Mouse (Mus musculus) CH12.LX (cell line): ENCODE measurements at regions not wholly inside any gene's neighbourhood (a gene's known extent, or its start where the extent isn't known, plus 50 kb on each side); places are given as distances from the start of the nearest gene placed in this dataset.

Experiments
- CTCF ChIP-seq, 2 experiments: IDR thresholded peaks in 1 of 2; conservative IDR thresholded peaks in 1 of 2; 2 replicates each; pipeline ENCODE4 v1.5.1; 2011 to 2012; ENCODE audit warnings: low read depth in 2 of 2, low read length in 2 of 2, improper control_type of control experiment in 1 of 2, inconsistent platforms in 1 of 2, mild to moderate bottlenecking in 1 of 2, moderate library complexity in 1 of 2
- E2F4 ChIP-seq: IDR thresholded peaks from 2 replicates; pipeline ENCODE4 v1.6.1; 2011; ENCODE audit warnings: low read depth, low read length, improper control_type of control experiment; ENCODE audit not compliant: insufficient replicate concordance
- POLR2A ChIP-seq: IDR thresholded peaks from 2 replicates; pipeline ENCODE4 v1.6.1; 2011; ENCODE audit warnings: low read depth, mild to moderate bottlenecking, improper control_type of control experiment, low read length
- RCOR1 ChIP-seq: conservative IDR thresholded peaks from 2 replicates; pipeline ENCODE4 v1.6.1; 2012; ENCODE audit warnings: low read depth, mild to moderate bottlenecking, inconsistent platforms, low read length, improper control_type of control experiment
- SMC3 ChIP-seq: IDR thresholded peaks from 2 replicates; pipeline ENCODE4 v1.6.1; 2011; ENCODE audit warnings: low read depth, low read length, improper control_type of control experiment
- UBTF ChIP-seq: IDR thresholded peaks from 2 replicates; pipeline ENCODE4 v1.6.1; 2012; ENCODE audit warnings: low read depth, mild to moderate bottlenecking, inconsistent platforms, low read length, improper control_type of control experiment, moderate library complexity
- USF2 ChIP-seq: conservative IDR thresholded peaks from 2 replicates; pipeline ENCODE4 v1.6.1; 2011; ENCODE audit warnings: low read depth, low read length, improper control_type of control experiment
- ZNF384 ChIP-seq: IDR thresholded peaks from 2 replicates; pipeline ENCODE4 v1.6.1; 2012; ENCODE audit warnings: low read depth, low read length, improper control_type of control experiment, inconsistent platforms

GRCm38 (mm10) chr6:25899944-25900343 lies 90.9 kb upstream of the Pot1a start:
- TF ChIP-seq USF2 (no peak), CTCF (conservative IDR thresholded peaks at IDR 0.05 in 1 of 2, IDR thresholded peaks at IDR 0.05 in 1 of 2; ENCODE audit: low read depth in 2 of 2, low read length in 2 of 2) (peak in 1 of 2 experiments; percentile 44; a peak in 1 of 4 replicates), ZNF384 (peak; percentile 87), SMC3 (no peak), E2F4 (no peak), UBTF (no peak), RCOR1 (no peak), POLR2A (no peak)
